Mouse (Mus musculus) macrophage (primary cell): ENCODE data around the gene Mga. TPM values are rescaled to one million over a fixed set of nuclear protein-coding genes. Genes with fewer than 3 reads are reported as not detected.

Experiments used
- polyA plus RNA-seq: library from polyadenylated mRNA; stranded (reverse); fragments of 250-400 nt; gene quantifications from 3 replicates; pipeline ENCODE4 v1.2.4, GENCODE M21; 2018; ENCODE audit warnings: inconsistent platforms

Gene Mga
- polyA plus RNA-seq, 1 experiment from 2014 or later, result 10.1 TPM

Other genes starting within 250 kb of the Mga start
- gene Ndufaf1, start 234.4 kb upstream of the Mga start, polyA plus RNA-seq, result 15.3 to 19.7 TPM (median 16.5 TPM) in 3 replicates
- gene Rtf1, start 222.2 kb upstream of the Mga start, polyA plus RNA-seq, result 23.0 to 38.2 TPM (median 23.7 TPM) in 3 replicates
- 0.27 TPM in 1 of 3 replicates, not detected in the others for gene Itpka, start 154.9 kb upstream of the Mga start, polyA plus RNA-seq
- not detected in 3 replicates for gene Ltk, start 136.8 kb upstream of the Mga start, polyA plus RNA-seq
- 5.7 to 9.3 TPM (median 8.7 TPM) in 3 replicates for gene Rpap1, start 109.7 kb upstream of the Mga start, polyA plus RNA-seq
- gene Tyro3, start 99.5 kb upstream of the Mga start, polyA plus RNA-seq, result 0.25 to 0.93 TPM (median 0.48 TPM) in 3 replicates
- gene Mapkbp1, start 75.5 kb downstream of the Mga start, polyA plus RNA-seq, result 3.1 to 4.3 TPM (median 3.8 TPM) in 3 replicates
- 1.6 to 3.2 TPM (median 2.6 TPM) in 3 replicates for gene Jmjd7, start 130.3 kb downstream of the Mga start, polyA plus RNA-seq
- 0.15 to 0.18 TPM in 2 of 3 replicates, not detected in the other for gene Gm28042, start 130.3 kb downstream of the Mga start, polyA plus RNA-seq
- 0.15 to 0.17 TPM in 2 of 3 replicates, not detected in the other for gene Pla2g4b, start 136.2 kb downstream of the Mga start, polyA plus RNA-seq